Mouse (Mus musculus): Measurements from ENCODE around the gene Gm37240.

The Gm37240 gene

GRCm38 (mm10) chr3:84703083-84703810, 1184.1 kb downstream of the Gm37240 start:
- no peak for DNase-seq (ENCODE audit: low spot score)

GRCm38 (mm10) chr3:84701964-84702363, 1185.4 kb downstream of the Gm37240 start:
- DNase-seq (ENCODE audit: low spot score) = peak; percentile 54

- no peak for DNase-seq (ENCODE audit: low spot score)
Observed at GRCm38 (mm10) chr3:84701509-84701908, 1185.8 kb downstream of the Gm37240 start.

GRCm38 (mm10) chr3:84696428-84696917, 1190.8 kb downstream of the Gm37240 start:
- DNase-seq (ENCODE audit: low spot score) = peak; percentile 56

- DNase-seq (ENCODE audit: low spot score) = no peak
Observed at GRCm38 (mm10) chr3:84695867-84696361, 1191.4 kb downstream of the Gm37240 start.

- DNase-seq (ENCODE audit: low spot score) = no peak
Observed at GRCm38 (mm10) chr3:84695418-84695817, 1191.9 kb downstream of the Gm37240 start.

- no peak for DNase-seq (ENCODE audit: low spot score)
Observed at GRCm38 (mm10) chr3:84693886-84694285, 1193.4 kb downstream of the Gm37240 start.

GRCm38 (mm10) chr3:84692647-84693199, 1194.6 kb downstream of the Gm37240 start:
- DNase-seq (ENCODE audit: low spot score) = no peak

- no peak for DNase-seq (ENCODE audit: low spot score)
Observed at GRCm38 (mm10) chr3:84690091-84690771, 1197.1 kb downstream of the Gm37240 start.

- no peak for DNase-seq (ENCODE audit: low spot score)
Observed at GRCm38 (mm10) chr3:84689656-84690055, 1197.7 kb downstream of the Gm37240 start.

- no peak for DNase-seq (ENCODE audit: low spot score)
Observed at GRCm38 (mm10) chr3:84688176-84688575, 1199.1 kb downstream of the Gm37240 start.

GRCm38 (mm10) chr3:84687488-84687846, 1199.9 kb downstream of the Gm37240 start:
- no peak for DNase-seq (ENCODE audit: low spot score)

GRCm38 (mm10) chr3:84686799-84687487, 1200.4 kb downstream of the Gm37240 start:
- DNase-seq (ENCODE audit: low spot score) = no peak

GRCm38 (mm10) chr3:84686294-84686672, 1201.0 kb downstream of the Gm37240 start:
- DNase-seq (ENCODE audit: low spot score) = no peak

GRCm38 (mm10) chr3:84685662-84686293, 1201.5 kb downstream of the Gm37240 start:
- no peak for DNase-seq (ENCODE audit: low spot score)

- DNase-seq (ENCODE audit: low spot score) = no peak
Observed at GRCm38 (mm10) chr3:84683788-84684187, 1203.5 kb downstream of the Gm37240 start.

GRCm38 (mm10) chr3:84681699-84682098, 1205.6 kb downstream of the Gm37240 start:
- no peak for DNase-seq (ENCODE audit: low spot score)

GRCm38 (mm10) chr3:84680062-84680461, 1207.3 kb downstream of the Gm37240 start:
- no peak for DNase-seq (ENCODE audit: low spot score)

GRCm38 (mm10) chr3:84679542-84679941, 1207.8 kb downstream of the Gm37240 start:
- DNase-seq (ENCODE audit: low spot score) = no peak

GRCm38 (mm10) chr3:84678891-84679290, 1208.4 kb downstream of the Gm37240 start:
- no peak for DNase-seq (ENCODE audit: low spot score)

GRCm38 (mm10) chr3:84675710-84676109, 1211.6 kb downstream of the Gm37240 start:
- DNase-seq (ENCODE audit: low spot score) = no peak

- DNase-seq (ENCODE audit: low spot score) = no peak
Observed at GRCm38 (mm10) chr3:84673552-84673951, 1213.8 kb downstream of the Gm37240 start.

Data from testis, postnatal 10 days (tissue).